Mouse (Mus musculus) midbrain, embryonic 11.5 days (tissue): ENCODE data around the gene Prkag3. TPM values are rescaled to one million over a fixed set of nuclear protein-coding genes. Genes with fewer than 3 reads are reported as not detected.

ENCODE experiments used
- ATAC-seq: fragments of 200-750 bp; cut with Nextera tagmentation; 2 replicates; pipeline ENCODE4 v1.8.0; 2017; ENCODE audit warnings: moderate TSS enrichment, moderate library complexity; ENCODE audit not compliant: low FRiP score
- DNase-seq: peaks from one replicate; pipeline ENCODE4 v3.0.0; 2015; ENCODE audit warnings: low spot score; ENCODE audit errors: missing footprints
- H3K27ac ChIP-seq: fragments of 300-500 bp; sonication (generic); 2 replicates; pipeline ENCODE4 v1.5.1; 2014; ENCODE audit warnings: low read depth, low read length
- H3K27me3 ChIP-seq: fragments of 300-500 bp; sonication (generic); 2 replicates; pipeline ENCODE4 v1.6.1; 2014; ENCODE audit warnings: mild to moderate bottlenecking, low read length, moderate library complexity, mixed read lengths; ENCODE audit not compliant: control insufficient read depth, insufficient read depth
- H3K36me3 ChIP-seq: fragments of 300-500 bp; sonication (generic); 2 replicates; pipeline ENCODE4 v1.6.1; 2014; ENCODE audit warnings: mild to moderate bottlenecking, low read length, moderate library complexity, mixed read lengths; ENCODE audit not compliant: control insufficient read depth, insufficient read depth
- H3K4me1 ChIP-seq: fragments of 300-500 bp; sonication (generic); 2 replicates; pipeline ENCODE4 v1.6.1; 2014; ENCODE audit warnings: low read length; ENCODE audit not compliant: control insufficient read depth, insufficient read depth
- H3K4me2 ChIP-seq: fragments of 300-500 bp; sonication (generic); 2 replicates; pipeline ENCODE4 v1.6.1; 2014; ENCODE audit warnings: mild to moderate bottlenecking, moderate library complexity
- H3K4me3 ChIP-seq: fragments of 300-500 bp; sonication (generic); 2 replicates; pipeline ENCODE4 v1.5.1; 2014; ENCODE audit warnings: low read depth, low read length
- H3K9ac ChIP-seq: fragments of 300-500 bp; sonication (generic); 2 replicates; pipeline ENCODE4 v1.6.1; 2014; ENCODE audit warnings: low read length
- H3K9me3 ChIP-seq: fragments of 300-500 bp; sonication (generic); 2 replicates; pipeline ENCODE4 v1.6.1; 2016; ENCODE audit warnings: low read length; ENCODE audit not compliant: control insufficient read depth
- WGBS: fragments of 180-500 bp; shearing (Covaris S2); extraction: QIAGEN DNeasy Blood & Tissue Kit; methylation state at CpG from one replicate; pipeline ENCODE4 v1.1.7; 2014; 5-methylcytosine and 5-hydroxymethylcytosine counted together
- polyA plus RNA-seq: library from polyadenylated mRNA; unstranded; fragments of >200 nt; fragmentation: Nextera tagmentation; extraction: Ambion mirVana; gene quantifications from 2 replicates; pipeline ENCODE4 v1.2.1, GENCODE M21; 2014

Prkag3 gene
- polyA plus RNA-seq, 1 experiment from 2014 or later: not detected

DNA sequence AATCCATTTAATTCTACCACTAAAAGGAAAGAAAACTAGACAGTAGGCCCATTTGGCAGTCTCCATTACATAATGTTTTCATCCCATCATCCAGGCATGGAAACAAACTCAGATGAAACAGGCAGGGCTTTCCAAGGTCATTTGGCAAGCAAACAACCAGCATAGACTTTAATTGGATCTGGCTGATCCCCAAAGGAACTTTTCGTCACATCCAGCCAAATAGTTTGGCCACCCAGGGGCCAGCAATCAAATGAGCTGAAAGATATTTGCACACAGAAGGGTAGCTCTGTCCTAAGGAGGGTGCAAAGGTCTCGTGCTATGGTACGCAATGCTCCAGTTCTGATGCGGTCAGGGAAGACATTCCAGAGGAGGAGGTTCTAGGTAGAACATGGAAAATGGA lies 1.7 kb upstream of the Prkag3 start:
- Histone ChIP-seq H3K4me2 (no peak overlapping the region), H3K36me3 (no peaks in the 10 kb centered on the region), H3K9ac (no peak overlapping the region), H3K9me3 (no peaks in the 10 kb centered on the region), H3K27me3 (peaks cover 2% of the 10 kb centered on the region; the same call in 1 of the 2 replicates), H3K4me1 (no peaks in the 10 kb centered on the region), H3K27ac (no peak overlapping the region), H3K4me3 (no peak overlapping the region)
- ATAC-seq (no peak), DNase-seq (no peak)
- WGBS: 86% methylated on average over 4 of the region's 4 CpGs

DNA sequence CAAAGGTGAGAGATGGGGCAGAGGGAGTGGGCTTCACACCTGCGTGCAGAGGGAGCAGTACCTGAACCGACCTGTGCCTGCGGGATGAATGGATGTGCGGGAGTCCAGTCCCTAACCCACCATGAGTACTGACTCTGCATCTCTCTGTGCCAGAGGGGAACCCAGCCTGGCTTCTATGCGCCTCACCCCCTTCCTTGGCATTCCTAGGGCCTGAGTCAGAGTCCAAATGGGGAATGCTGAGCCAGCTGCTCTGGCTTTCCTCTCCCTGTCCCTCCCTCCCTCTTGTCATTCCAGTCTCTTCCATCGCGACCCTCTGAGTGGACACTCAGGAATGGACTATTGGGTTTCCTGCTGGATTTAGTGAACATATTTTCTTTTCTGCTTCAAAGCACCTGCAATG lies 280 bp upstream of the Prkag3 start:
- no peaks in the 10 kb centered on the region for H3K36me3 ChIP-seq
- H3K4me2 ChIP-seq: no peak overlapping the region
- peaks cover 2% of the 10 kb centered on the region; the same call in 1 of the 2 replicates for H3K27me3 ChIP-seq
- no peaks in the 10 kb centered on the region for H3K9me3 ChIP-seq
- H3K9ac ChIP-seq: no peak overlapping the region
- DNase-seq (no peak), ATAC-seq (no peak)
- H3K4me1 ChIP-seq: no peaks in the 10 kb centered on the region
- H3K27ac ChIP-seq: no peak overlapping the region
- WGBS: 69% methylated on average over 7 of the region's 7 CpGs
- H3K4me3 ChIP-seq: no peak overlapping the region

DNA sequence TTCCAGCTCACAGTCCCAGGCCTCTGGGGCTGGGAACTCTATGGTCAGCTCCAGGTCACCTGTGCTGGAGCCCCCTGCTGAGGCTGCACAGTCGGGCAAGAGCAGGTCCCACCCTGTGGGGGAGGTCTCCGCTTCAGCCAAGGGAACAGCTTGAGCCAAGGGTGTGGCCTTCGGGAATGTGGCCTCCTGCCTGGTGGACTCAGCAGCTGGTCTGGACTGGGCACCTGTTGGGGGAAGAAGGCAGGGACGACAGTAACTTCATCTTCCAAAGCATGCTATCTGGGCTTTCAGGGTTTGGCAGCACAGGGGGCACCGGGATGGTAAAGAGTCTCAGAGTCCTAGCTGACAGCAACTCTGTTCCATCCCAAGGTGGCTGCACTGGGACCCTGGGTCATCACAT lies 1.7 kb downstream of the Prkag3 start:
- H3K4me2 ChIP-seq: no peak overlapping the region
- H3K27ac ChIP-seq: no peak overlapping the region
- H3K4me3 ChIP-seq: no peak overlapping the region
- DNase-seq: no peak
- no peaks in the 10 kb centered on the region for H3K36me3 ChIP-seq
- no peaks in the 10 kb centered on the region for H3K4me1 ChIP-seq
- 86% methylated on average over 5 of the region's 5 CpGs for WGBS
- H3K9ac ChIP-seq: no peak overlapping the region
- peaks cover 2% of the 10 kb centered on the region; the same call in 1 of the 2 replicates for H3K27me3 ChIP-seq
- no peak for ATAC-seq
- no peaks in the 10 kb centered on the region for H3K9me3 ChIP-seq

DNA sequence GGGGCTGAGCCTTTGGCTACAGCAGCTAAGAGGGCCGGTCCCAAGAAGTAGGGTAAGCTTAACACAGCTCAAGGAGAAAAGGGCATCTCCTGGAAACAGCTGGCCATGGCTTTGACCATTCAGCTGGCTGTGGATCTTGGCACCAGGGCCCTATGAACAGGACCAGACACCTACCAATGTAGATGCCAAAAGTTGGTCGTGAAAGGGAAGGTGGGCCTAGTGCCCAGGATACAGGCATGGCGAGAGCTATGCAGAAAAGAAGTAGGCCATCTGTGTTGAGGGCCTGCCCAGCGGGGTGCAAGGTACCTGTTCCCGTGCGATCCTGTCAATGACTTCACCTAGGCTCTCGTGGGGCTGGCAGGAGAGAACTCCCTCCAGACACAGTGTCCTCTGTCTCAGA lies 8.2 kb downstream of the Prkag3 start:
- WGBS: 77% methylated on average over 7 of the region's 7 CpGs
- Histone ChIP-seq H3K9me3 (no peaks in the 10 kb centered on the region), H3K4me2 (no peak overlapping the region), H3K27me3 (no peaks in the 10 kb centered on the region), H3K4me1 (no peaks in the 10 kb centered on the region), H3K4me3 (no peak overlapping the region), H3K27ac (no peak overlapping the region), H3K36me3 (no peaks in the 10 kb centered on the region), H3K9ac (no peak overlapping the region)
- DNase-seq: no peak
- no peak for ATAC-seq

DNA sequence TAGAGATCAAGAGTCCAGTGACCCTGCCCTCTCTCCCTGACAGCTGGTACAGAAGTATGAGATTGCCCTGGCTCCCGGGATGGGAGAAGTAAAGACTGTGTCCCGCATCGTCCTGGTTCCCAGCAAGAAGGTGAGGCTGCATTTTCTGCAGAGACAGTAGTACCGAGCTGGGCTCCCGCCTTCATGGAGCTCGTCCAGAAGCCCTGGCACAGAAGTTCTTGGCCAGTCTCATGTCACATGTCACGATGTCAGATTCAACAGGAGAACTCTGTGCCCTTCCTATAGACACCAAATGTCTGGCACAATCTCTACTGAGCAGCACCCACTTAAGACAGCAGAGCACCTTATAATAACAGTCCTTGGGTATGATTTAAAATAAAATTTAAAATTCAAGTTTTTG lies 11.5 kb downstream of the Prkag3 start:
- no peaks in the 10 kb centered on the region for H3K4me1 ChIP-seq
- no peak overlapping the region for H3K9ac ChIP-seq
- no peaks in the 10 kb centered on the region for H3K27me3 ChIP-seq
- no peaks in the 10 kb centered on the region for H3K36me3 ChIP-seq
- 88% methylated on average over 7 of the region's 7 CpGs for WGBS
- no peak overlapping the region for H3K4me3 ChIP-seq
- H3K27ac ChIP-seq: no peak overlapping the region
- no peak overlapping the region for H3K4me2 ChIP-seq
- ATAC-seq (no peak), DNase-seq (no peak)
- no peaks in the 10 kb centered on the region for H3K9me3 ChIP-seq

DNA sequence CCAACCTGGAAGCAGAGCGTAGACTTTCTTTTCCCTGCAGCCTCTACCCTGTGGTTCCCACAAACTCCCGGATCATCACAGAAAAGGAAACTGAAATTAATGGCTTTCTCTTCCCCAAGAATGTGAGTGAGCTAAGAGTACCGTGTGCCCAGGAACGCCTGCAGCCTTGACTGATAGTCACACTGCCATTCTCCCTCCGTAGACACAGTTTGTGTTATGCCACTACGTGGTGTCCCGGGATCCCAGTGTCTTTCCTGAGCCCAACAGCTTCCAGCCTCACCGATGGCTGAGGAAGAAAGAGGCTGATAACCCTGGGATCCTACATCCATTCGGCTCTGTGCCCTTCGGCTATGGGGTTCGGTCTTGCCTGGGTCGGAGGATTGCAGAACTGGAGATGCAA lies 12.0 kb downstream of the Prkag3 start:
- Histone ChIP-seq H3K36me3 (no peaks in the 10 kb centered on the region), H3K4me3 (no peak overlapping the region), H3K9ac (no peak overlapping the region), H3K4me2 (no peak overlapping the region), H3K9me3 (no peaks in the 10 kb centered on the region), H3K27me3 (no peaks in the 10 kb centered on the region), H3K4me1 (no peaks in the 10 kb centered on the region), H3K27ac (no peak overlapping the region)
- 93% methylated on average over 12 of the region's 12 CpGs for WGBS
- DNase-seq: no peak
- ATAC-seq: no peak

DNA sequence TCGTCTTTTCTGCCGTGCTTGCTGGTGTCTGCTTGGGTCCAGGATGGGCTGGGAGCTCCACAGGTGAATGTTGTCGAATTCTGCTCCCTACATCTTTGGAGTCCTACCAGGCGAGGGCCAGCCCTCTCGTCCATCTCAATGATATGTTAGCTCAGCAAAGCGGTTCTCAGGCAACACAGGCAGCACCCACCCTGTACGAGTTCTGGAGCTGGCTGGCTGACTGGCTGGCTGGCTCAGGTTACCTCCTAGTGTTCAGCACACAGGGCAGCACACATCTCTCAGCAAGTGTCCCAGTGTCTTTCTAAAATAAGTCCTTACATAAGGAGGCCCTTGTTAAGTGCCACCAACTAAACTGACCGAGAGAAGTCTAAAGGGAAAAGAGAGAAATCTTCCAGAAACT lies 20.6 kb downstream of the Prkag3 start:
- Histone ChIP-seq H3K9me3 (no peaks in the 10 kb centered on the region), H3K4me2 (no peak overlapping the region), H3K27me3 (no peaks in the 10 kb centered on the region), H3K27ac (no peak overlapping the region), H3K36me3 (no peaks in the 10 kb centered on the region), H3K4me1 (no peaks in the 10 kb centered on the region), H3K9ac (no peak overlapping the region), H3K4me3 (no peak overlapping the region)
- WGBS: 83% methylated on average over 8 of the region's 8 CpGs
- ATAC-seq: no peak
- DNase-seq: no peak

DNA sequence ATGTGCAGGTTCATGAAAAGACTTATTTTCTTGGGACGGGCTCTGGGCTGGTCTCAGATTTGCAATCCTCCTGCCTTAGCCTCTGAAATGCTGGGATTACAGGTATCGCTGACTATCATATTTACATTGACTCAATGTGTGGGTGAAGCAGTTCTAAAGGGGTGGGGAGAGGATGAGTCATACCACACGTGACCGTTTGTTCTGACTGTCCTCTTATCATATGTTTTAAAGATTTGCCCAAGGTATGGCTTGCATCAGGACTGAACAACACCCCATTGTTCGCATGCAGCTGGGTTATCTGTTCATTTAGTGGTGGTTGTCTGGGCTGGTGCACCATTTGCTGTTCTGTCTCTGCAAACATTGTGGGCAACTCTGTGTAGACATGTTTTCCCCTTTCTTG lies 22.3 kb downstream of the Prkag3 start:
- no peak for DNase-seq
- Histone ChIP-seq H3K4me2 (no peak overlapping the region), H3K9ac (no peak overlapping the region), H3K4me3 (no peak overlapping the region), H3K27me3 (no peaks in the 10 kb centered on the region), H3K36me3 (no peaks in the 10 kb centered on the region), H3K9me3 (no peaks in the 10 kb centered on the region), H3K4me1 (no peaks in the 10 kb centered on the region), H3K27ac (no peak overlapping the region)
- ATAC-seq: no peak
- 83% methylated on average over 5 of the region's 5 CpGs for WGBS

DNA sequence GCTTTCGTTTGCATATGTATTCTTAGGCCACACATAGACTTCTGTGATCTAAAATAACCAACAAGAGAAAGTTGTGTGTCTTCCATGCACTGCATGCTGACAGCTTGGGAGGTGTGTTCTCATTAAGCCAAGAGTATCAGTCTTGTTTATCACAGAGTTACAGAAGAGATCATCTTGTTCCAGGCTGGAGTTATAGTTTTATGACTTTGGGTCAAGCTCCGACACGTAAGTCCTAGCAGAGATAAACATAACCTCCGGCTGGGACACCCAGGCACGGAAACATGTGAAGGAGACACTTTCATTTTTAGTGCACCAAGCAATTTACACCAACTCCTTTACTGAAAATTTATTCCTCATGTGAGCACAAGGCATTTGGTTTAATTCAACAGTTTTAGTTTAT lies 22.9 kb downstream of the Prkag3 start:
- Histone ChIP-seq H3K27ac (no peak overlapping the region), H3K9ac (no peak overlapping the region), H3K9me3 (no peaks in the 10 kb centered on the region), H3K4me3 (no peak overlapping the region), H3K4me1 (no peaks in the 10 kb centered on the region), H3K36me3 (no peaks in the 10 kb centered on the region), H3K27me3 (no peaks in the 10 kb centered on the region), H3K4me2 (no peak overlapping the region)
- WGBS: 84% methylated on average over 5 of the region's 5 CpGs
- no peak for ATAC-seq
- no peak for DNase-seq

DNA sequence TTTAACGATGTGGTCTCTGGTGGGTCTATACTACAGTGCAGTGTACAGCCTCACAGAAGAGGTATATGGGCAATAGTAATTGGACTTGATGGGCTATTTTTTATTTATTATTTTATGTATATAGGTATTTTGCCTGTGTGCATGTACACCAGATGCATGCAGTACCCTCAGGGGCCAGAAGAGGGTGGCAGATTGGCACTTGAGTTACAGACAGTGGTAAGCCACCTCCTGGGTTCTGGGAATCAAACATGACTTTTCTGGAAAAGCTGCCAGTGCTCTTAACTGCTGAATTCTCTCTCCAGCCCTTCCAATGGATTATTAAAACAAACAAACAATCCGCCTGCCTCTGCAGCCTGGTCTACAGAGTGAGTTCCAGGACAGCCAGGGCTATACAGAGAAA lies 25.3 kb downstream of the Prkag3 start:
- H3K27me3 ChIP-seq: no peaks in the 10 kb centered on the region
- no peaks in the 10 kb centered on the region for H3K4me1 ChIP-seq
- ATAC-seq (no peak), DNase-seq (no peak)
- no peak overlapping the region for H3K4me2 ChIP-seq
- no peak overlapping the region for H3K27ac ChIP-seq
- no peaks in the 10 kb centered on the region for H3K9me3 ChIP-seq
- H3K4me3 ChIP-seq: no peak overlapping the region
- H3K36me3 ChIP-seq: no peaks in the 10 kb centered on the region
- WGBS: 73% methylated on average over 2 of the region's 2 CpGs
- no peak overlapping the region for H3K9ac ChIP-seq
